Mouse (Mus musculus): ENCODE measurements around the gene Myh9. TPM values are rescaled to one million over a fixed set of nuclear protein-coding genes. Genes with fewer than 3 reads are reported as not detected.

Myh9 gene
- 1,439 and 1,641 TPM in 2 replicates for polyA plus RNA-seq (2012; ENCODE audit: insufficient read depth, low replicate concordance)

- peaks cover 57% of the 10 kb centered on the region for H3K4me1 ChIP-seq
- H3K36me3 ChIP-seq (replicated peaks; ENCODE audit: low read length): peaks cover 43% of the 10 kb centered on the region
- no peaks in the 10 kb centered on the region for H3K9me3 ChIP-seq
- no peak for TF ChIP-seq GATA1 (IDR thresholded peaks at IDR 0.05; ENCODE audit: borderline replicate concordance, low read length)
- no peak for TF ChIP-seq FLI1 (IDR thresholded peaks at IDR 0.05; ENCODE audit: low read length)
- H3K27me3 ChIP-seq (replicated peaks): no peaks in the 10 kb centered on the region
- peak within 1 kb of the TSS; percentile 99 for H3K4me3 ChIP-seq (replicated peaks)
Measured at GRCm38 (mm10) chr15:77842047-77842843, at the start of gene Myh9. Gene Myh9, minus strand, starts transcription at chr15:77842175.

- Histone ChIP-seq H3K27me3 (replicated peaks) (no peaks in the 10 kb centered on the region), H3K4me3 (replicated peaks) (no peak overlapping the region), H3K9me3 (no peaks in the 10 kb centered on the region), H3K36me3 (replicated peaks; ENCODE audit: low read length) (no peaks in the 10 kb centered on the region), H3K4me1 (peaks cover 82% of the 10 kb centered on the region)
- TF ChIP-seq FLI1 (IDR thresholded peaks at IDR 0.05; ENCODE audit: low read length) (no peak), GATA1 (IDR thresholded peaks at IDR 0.05; ENCODE audit: borderline replicate concordance, low read length) (no peak)
Measured at GRCm38 (mm10) chr15:77891766-77892165, 49.8 kb upstream of the Myh9 start.

- H3K9me3 ChIP-seq: no peaks in the 10 kb centered on the region
- H3K4me1 ChIP-seq: peaks cover 100% of the 10 kb centered on the region
- no peaks in the 10 kb centered on the region for H3K36me3 ChIP-seq (replicated peaks; ENCODE audit: low read length)
- TF ChIP-seq FLI1 (IDR thresholded peaks at IDR 0.05; ENCODE audit: low read length) (no peak), GATA1 (IDR thresholded peaks at IDR 0.05; ENCODE audit: borderline replicate concordance, low read length) (no peak)
- H3K4me3 ChIP-seq (replicated peaks): no peak overlapping the region
- H3K27me3 ChIP-seq (replicated peaks): no peaks in the 10 kb centered on the region
Measured at GRCm38 (mm10) chr15:77889761-77890422, 47.9 kb upstream of the Myh9 start.

DNA sequence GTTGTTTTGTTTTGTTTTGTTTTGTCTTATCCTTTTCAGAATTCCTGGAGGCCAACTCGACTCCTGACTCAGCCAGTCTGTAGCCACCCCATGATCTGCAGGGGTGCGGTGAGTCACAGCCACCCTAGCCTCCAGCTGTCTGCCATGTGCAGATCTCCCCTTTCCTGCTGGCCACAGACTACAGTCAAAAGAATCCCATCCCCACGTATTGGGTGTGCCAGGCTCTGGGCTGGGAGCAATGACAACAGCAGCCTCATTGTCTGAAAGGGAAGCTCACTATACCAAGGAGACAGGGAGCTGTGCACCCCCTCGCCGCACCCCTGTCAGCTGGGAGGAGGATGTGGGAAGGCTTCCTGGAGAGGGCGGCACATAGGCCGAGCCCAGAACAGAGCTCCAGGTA, 46.3 kb upstream of the Myh9 start:
- H3K9me3 ChIP-seq: no peaks in the 10 kb centered on the region
- H3K4me3 ChIP-seq (replicated peaks): peak overlapping the region; percentile 62
- H3K4me1 ChIP-seq: peaks cover 99% of the 10 kb centered on the region
- H3K27me3 ChIP-seq (replicated peaks): no peaks in the 10 kb centered on the region
- TF ChIP-seq GATA1 (IDR thresholded peaks at IDR 0.05; ENCODE audit: borderline replicate concordance, low read length): no peak
- TF ChIP-seq FLI1 (IDR thresholded peaks at IDR 0.05; ENCODE audit: low read length): no peak
- no peaks in the 10 kb centered on the region for H3K36me3 ChIP-seq (replicated peaks; ENCODE audit: low read length)

GRCm38 (mm10) chr15:77887093-77887488, 45.1 kb upstream of the Myh9 start:
- peaks cover 99% of the 10 kb centered on the region for H3K4me1 ChIP-seq
- TF ChIP-seq GATA1 (IDR thresholded peaks at IDR 0.05; ENCODE audit: borderline replicate concordance, low read length): 0 out of 3 replicates have a peak, but pooled peaks have one; percentile 32
- no peak for TF ChIP-seq FLI1 (IDR thresholded peaks at IDR 0.05; ENCODE audit: low read length)
- H3K9me3 ChIP-seq: no peaks in the 10 kb centered on the region
- no peaks in the 10 kb centered on the region for H3K36me3 ChIP-seq (replicated peaks; ENCODE audit: low read length)
- H3K4me3 ChIP-seq (replicated peaks): no peak overlapping the region
- no peaks in the 10 kb centered on the region for H3K27me3 ChIP-seq (replicated peaks)

DNA sequence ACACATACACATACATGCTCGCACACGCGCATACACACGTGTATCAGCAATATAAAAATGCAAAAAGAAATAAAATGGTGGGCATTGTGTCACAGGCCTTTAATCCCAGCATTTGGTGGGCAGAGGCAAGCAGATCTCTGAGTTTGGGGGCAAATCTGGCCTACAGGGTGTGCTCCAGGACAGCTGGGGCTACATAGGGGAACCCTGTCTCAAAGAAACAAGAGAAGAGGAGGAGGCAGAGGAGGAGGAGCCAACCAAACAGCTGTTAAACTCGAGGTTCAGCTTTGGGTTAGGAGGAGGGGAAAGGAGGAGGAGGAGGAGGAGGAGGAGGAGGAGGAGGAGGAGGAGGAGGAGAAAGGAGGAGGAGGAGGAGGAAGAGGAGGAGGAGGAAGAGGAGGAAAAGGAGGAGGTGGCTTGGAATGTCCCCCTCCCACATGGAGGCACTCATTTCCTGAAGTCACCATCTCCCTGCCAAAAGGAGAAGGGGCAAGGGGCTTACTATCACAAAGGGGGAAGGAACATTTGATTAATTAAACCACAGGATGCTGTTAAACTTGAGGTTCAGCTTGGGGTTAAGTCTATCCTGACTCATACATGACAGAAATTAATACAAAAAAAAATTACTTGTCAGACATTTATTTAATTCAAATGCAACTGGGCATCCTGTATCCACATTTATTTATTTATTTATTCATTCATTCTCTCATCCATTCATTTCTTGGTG, 44.6 kb upstream of the Myh9 start:
- no peak for TF ChIP-seq GATA1 (IDR thresholded peaks at IDR 0.05; ENCODE audit: borderline replicate concordance, low read length)
- TF ChIP-seq FLI1 (IDR thresholded peaks at IDR 0.05; ENCODE audit: low read length): no peak
- no peaks in the 10 kb centered on the region for H3K9me3 ChIP-seq
- no peaks in the 10 kb centered on the region for H3K36me3 ChIP-seq (replicated peaks; ENCODE audit: low read length)
- H3K27me3 ChIP-seq (replicated peaks): no peaks in the 10 kb centered on the region
- H3K4me3 ChIP-seq (replicated peaks): peak overlapping the region; percentile 14
- H3K4me1 ChIP-seq: peaks cover 99% of the 10 kb centered on the region

DNA sequence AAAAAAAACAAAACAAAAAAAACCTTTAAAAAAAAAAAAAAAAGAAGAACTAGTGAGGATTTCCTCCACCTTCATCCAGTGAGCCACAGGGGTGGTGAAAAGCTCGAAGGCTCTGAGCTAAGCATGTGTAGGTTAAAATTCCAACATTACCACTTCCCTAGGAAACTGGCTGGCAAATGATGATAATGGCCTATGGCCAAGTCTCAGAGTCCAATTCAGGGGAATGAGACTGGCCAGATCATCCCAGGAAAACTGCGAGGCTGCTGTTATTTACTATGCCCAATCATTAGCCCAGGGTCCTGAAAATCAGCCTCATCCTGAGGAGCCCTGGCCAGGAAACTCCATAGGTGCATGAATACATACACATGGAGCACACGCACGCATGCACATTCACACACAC, 44.0 kb upstream of the Myh9 start:
- no peaks in the 10 kb centered on the region for H3K36me3 ChIP-seq (replicated peaks; ENCODE audit: low read length)
- TF ChIP-seq FLI1 (IDR thresholded peaks at IDR 0.05; ENCODE audit: low read length) (no peak), GATA1 (IDR thresholded peaks at IDR 0.05; ENCODE audit: borderline replicate concordance, low read length) (no peak)
- no peaks in the 10 kb centered on the region for H3K9me3 ChIP-seq
- H3K4me1 ChIP-seq: peaks cover 99% of the 10 kb centered on the region
- peak overlapping the region; percentile 14 for H3K4me3 ChIP-seq (replicated peaks)
- no peaks in the 10 kb centered on the region for H3K27me3 ChIP-seq (replicated peaks)

DNA sequence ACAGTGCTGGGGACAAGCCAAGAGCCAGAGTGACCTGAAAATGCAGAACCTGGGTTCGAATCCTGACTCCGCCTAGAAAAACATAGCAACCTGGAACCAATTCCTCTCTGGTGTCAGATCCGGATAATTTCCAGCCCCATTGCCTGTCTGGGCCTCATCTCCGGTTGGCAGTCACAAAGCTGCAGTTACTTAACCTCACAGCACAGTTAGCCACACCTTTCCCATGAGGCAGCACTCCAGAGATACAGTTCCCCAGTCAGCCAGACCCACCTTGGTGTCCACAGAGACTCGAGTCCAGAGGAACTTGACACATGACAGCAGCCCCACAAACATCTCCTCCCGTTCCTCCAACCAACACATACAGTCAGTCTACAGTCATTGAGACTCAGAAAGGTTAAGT, 43.2 kb upstream of the Myh9 start:
- no peaks in the 10 kb centered on the region for H3K27me3 ChIP-seq (replicated peaks)
- peaks cover 4% of the 10 kb centered on the region for H3K36me3 ChIP-seq (replicated peaks; ENCODE audit: low read length)
- TF ChIP-seq FLI1 (IDR thresholded peaks at IDR 0.05; ENCODE audit: low read length) (no peak), GATA1 (IDR thresholded peaks at IDR 0.05; ENCODE audit: borderline replicate concordance, low read length) (no peak)
- no peak overlapping the region for H3K4me3 ChIP-seq (replicated peaks)
- H3K9me3 ChIP-seq: no peaks in the 10 kb centered on the region
- H3K4me1 ChIP-seq: peaks cover 99% of the 10 kb centered on the region

DNA sequence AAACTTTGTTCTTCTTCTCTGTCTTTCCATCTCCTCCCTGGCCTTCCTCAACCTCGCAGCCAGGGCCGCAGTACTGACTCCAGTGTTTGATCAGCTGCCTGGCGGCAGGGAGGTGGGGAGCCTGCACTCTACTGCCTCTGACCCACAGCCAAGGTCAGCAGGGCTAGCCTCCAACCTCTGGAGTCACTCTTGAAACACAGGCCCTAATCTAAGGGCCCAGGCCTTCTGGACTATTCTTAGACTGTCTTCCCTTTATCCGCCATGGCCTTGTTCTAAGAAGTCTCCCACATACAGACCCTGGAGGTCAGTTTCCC, 41.7 kb upstream of the Myh9 start:
- Histone ChIP-seq H3K4me3 (replicated peaks) (peak overlapping the region; percentile 77), H3K36me3 (replicated peaks; ENCODE audit: low read length) (peaks cover 8% of the 10 kb centered on the region), H3K9me3 (no peaks in the 10 kb centered on the region), H3K4me1 (peaks cover 98% of the 10 kb centered on the region), H3K27me3 (replicated peaks) (no peaks in the 10 kb centered on the region)
- TF ChIP-seq GATA1 (IDR thresholded peaks at IDR 0.05; ENCODE audit: borderline replicate concordance, low read length): no peak
- TF ChIP-seq FLI1 (IDR thresholded peaks at IDR 0.05; ENCODE audit: low read length): no peak

Measured in megakaryocyte, embryonic 14.5 days (primary cell).